Mouse (Mus musculus): ENCODE measurements around the gene Tada3. TPM values are rescaled to one million over a fixed set of nuclear protein-coding genes. Genes with fewer than 3 reads are reported as not detected.
"Not testable (repeated sequence)": the region's sequence is repeated elsewhere in the genome, so short reads cannot be mapped to it uniquely, and the experiment has no call there.

The Tada3 gene
- polyA plus RNA-seq, 1 experiment, result 17.1 TPM

DNA sequence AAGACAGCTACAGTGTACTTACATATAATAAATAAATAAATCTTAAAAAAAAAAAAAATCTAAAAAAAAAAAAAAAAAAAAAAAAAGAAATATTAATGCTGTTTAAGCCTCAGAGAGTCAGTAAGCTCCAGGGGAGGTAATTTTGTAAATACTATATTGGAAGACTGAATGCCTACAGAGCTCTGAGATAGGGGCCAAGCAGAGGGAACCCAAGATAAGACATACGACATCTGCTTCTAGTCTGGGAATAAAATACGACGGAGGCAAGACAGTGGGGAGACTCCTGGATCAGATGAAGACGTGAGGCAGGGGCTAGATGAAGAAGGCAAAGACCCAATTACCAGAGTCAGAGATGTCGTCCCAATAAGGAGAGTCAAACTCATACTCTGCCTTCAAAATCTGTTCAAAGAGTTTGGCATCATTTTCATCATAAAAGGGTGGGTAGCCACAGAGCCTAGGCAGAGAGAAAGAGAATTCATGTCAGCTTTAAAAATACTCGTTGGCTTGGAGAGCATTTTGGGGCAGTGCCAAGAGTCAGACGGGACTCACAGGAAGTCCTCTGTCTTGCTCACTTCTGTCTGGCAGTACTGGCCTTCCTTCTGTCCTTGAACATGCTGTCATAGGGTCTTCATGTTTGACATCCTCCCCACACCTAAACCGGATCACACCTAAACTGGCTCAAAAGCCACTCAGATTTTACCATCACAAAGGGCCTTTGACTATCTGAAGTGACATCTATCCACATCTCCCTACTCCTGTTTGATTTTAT lies 40.6 kb downstream of the Tada3 start:
- TF ChIP-seq CTCF (IDR thresholded peaks at IDR 0.05; ENCODE audit: extremely low read depth, insufficient read depth, insufficient read length, insufficient replicate concordance), result no peak
- TF ChIP-seq POLR2A (IDR thresholded peaks at IDR 0.05; ENCODE audit: low read depth, low read length), result no peak
- no peak for DNase-seq (ENCODE audit: low read depth in 1 of 2, low spot score in 2 of 2)

DNA sequence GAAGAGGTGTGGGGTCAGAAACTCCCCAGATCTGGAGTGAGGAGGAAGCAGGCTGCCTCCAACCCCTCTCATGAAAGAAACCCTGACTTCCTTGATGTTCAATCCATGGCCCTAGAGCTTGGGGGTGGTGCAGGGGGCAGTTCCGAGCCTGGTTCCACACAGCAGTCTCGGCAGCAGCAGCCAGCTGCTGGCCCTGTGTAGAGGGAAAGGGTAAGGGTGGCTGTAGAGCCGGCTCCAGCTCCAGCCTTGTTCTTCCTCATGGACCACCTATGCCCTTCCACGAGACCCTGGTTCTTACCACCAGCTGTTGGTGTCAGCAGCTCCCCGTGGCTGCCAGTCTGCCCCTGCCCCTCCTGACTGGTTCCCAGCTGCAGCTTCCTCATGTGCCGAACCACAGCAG lies 43.5 kb downstream of the Tada3 start:
- Histone ChIP-seq H3K27ac (ENCODE audit: insufficient read depth, low read length) (no peak overlapping the region), H3K27me3 (ENCODE audit: control insufficient read depth, insufficient read depth, low read length) (no peaks in the 10 kb centered on the region), H3K4me1 (ENCODE audit: control insufficient read depth, insufficient read depth, insufficient read length) (peaks cover 5% of the 10 kb centered on the region; the same call in 1 of the 2 replicates), H3K36me3 (ENCODE audit: control insufficient read depth, insufficient read depth, low read length) (peaks cover 14% of the 10 kb centered on the region), H3K4me3 (ENCODE audit: extremely low read depth, insufficient read depth, insufficient read length) (no peak overlapping the region)
- no peak for DNase-seq (ENCODE audit: low read depth in 1 of 2, low spot score in 2 of 2)
- WGBS, result 74% methylated on average over 6 of the region's 6 CpGs
- TF ChIP-seq CTCF (IDR thresholded peaks at IDR 0.05; ENCODE audit: extremely low read depth, insufficient read depth, insufficient read length, insufficient replicate concordance), result no peak

More for the DNA sequence above, 40.6 kb downstream of the Tada3 start:
- Histone ChIP-seq H3K36me3 (ENCODE audit: control insufficient read depth, insufficient read depth, low read length) (peaks cover 9% of the 10 kb centered on the region; the same call in 1 of the 2 replicates), H3K4me1 (ENCODE audit: control insufficient read depth, insufficient read depth, insufficient read length) (no peaks in the 10 kb centered on the region), H3K4me3 (ENCODE audit: extremely low read depth, insufficient read depth, insufficient read length) (no peak overlapping the region), H3K27ac (ENCODE audit: insufficient read depth, low read length) (no peak overlapping the region), H3K27me3 (ENCODE audit: control insufficient read depth, insufficient read depth, low read length) (no peaks in the 10 kb centered on the region)
- 56% methylated on average over 8 of the region's 8 CpGs for WGBS

DNA sequence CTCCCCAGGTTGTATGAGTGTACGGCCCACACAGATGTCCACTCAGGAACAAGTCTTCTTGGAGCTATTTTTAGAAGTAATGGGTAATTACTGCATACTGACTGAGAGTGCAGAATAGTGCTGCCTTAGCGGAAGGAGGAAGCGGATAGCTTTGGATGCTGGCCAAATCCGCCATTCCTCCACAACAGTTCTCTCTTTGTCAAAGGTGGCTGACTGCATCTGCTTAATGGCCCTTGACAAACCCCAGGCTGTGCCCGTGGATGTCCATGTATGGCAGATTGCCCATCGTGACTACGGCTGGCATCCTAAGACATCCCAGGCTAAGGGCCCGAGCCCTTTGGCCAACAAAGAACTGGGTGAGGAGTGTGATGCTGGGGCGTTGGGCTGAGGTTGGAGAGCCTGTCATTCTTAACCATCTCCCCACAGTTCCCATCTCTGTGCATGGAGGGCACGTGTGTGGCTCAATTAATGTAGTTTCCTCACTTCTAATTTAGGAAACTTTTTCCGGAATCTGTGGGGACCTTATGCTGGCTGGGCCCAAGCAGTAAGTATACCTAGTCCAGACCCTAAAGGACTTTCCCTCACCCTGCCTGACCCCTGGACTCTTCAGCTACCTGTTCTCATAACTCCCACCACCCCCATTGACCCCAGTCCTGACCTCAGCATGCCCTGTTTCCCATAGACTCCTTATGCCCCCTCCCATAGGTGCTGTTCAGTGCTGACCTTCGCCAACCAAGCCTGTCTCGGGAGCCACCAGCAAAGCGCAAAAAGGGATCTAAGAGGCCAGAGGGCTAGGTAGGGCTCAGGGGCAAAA lies 44.3 kb downstream of the Tada3 start:
- Histone ChIP-seq H3K27me3 (ENCODE audit: control insufficient read depth, insufficient read depth, low read length) (no peaks in the 10 kb centered on the region), H3K4me1 (ENCODE audit: control insufficient read depth, insufficient read depth, insufficient read length) (peaks cover 5% of the 10 kb centered on the region; the same call in 1 of the 2 replicates), H3K4me3 (ENCODE audit: extremely low read depth, insufficient read depth, insufficient read length) (no peak overlapping the region), H3K36me3 (ENCODE audit: control insufficient read depth, insufficient read depth, low read length) (peaks cover 14% of the 10 kb centered on the region), H3K27ac (ENCODE audit: insufficient read depth, low read length) (0 out of 2 replicates have a peak overlapping the region, but pooled peaks have one; percentile 0)
- DNase-seq (ENCODE audit: low read depth in 1 of 2, low spot score in 2 of 2), result no peak
- TF ChIP-seq CTCF (IDR thresholded peaks at IDR 0.05; ENCODE audit: extremely low read depth, insufficient read depth, insufficient read length, insufficient replicate concordance) (no peak), POLR2A (IDR thresholded peaks at IDR 0.05; ENCODE audit: low read depth, low read length) (no peak)
- WGBS, result 88% methylated on average over 14 of the region's 14 CpGs

DNA sequence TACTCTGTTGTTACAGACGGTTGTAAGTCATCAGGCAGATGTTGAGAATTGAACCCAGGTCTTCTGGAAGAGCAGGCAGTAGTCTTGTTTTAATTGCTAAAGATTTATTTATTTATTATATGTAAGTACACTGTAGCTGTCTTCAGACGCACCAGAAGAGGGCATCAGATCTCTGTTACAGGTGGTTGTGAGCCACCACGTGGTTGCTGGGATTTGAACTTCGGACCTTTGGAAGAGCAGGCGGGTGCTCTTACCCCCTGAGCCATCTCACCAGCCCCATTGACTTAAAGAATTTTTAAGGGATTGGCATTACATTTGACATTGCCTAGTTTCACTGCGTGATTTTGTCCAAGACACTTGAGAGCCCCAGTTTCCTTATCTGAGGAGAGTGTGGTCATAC lies 44.9 kb downstream of the Tada3 start:
- 78% methylated on average over 6 of the region's 6 CpGs for WGBS
- peaks cover 14% of the 10 kb centered on the region for H3K36me3 ChIP-seq (ENCODE audit: control insufficient read depth, insufficient read depth, low read length)
- not testable (repeated sequence) for H3K27me3 ChIP-seq (ENCODE audit: control insufficient read depth, insufficient read depth, low read length); DNase-seq (ENCODE audit: low read depth in 1 of 2, low spot score in 2 of 2); H3K4me1 ChIP-seq (ENCODE audit: control insufficient read depth, insufficient read depth, insufficient read length); H3K4me3 ChIP-seq (ENCODE audit: extremely low read depth, insufficient read depth, insufficient read length); H3K27ac ChIP-seq (ENCODE audit: insufficient read depth, low read length)

DNA sequence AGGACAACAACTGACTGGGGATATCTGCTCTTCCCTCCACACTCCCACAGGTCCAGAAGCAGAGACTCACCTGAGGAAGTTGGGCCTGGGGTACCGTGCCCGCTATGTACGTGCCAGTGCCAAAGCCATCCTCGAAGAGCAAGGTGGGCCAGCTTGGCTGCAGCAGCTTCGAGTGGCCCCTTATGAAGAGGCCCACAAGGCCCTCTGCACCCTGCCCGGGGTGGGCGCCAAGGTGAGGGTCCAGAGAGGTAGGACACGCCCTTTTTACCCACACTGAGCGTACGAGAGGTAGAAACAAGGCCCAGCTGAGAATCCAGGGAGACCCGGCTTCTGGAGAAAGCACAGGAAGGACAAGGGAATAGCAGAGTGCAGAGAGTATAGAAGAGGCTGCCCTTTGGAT lies 46.0 kb downstream of the Tada3 start:
- Histone ChIP-seq H3K4me1 (ENCODE audit: control insufficient read depth, insufficient read depth, insufficient read length) (peaks cover 5% of the 10 kb centered on the region; the same call in 1 of the 2 replicates), H3K36me3 (ENCODE audit: control insufficient read depth, insufficient read depth, low read length) (peaks cover 14% of the 10 kb centered on the region), H3K27me3 (ENCODE audit: control insufficient read depth, insufficient read depth, low read length) (no peaks in the 10 kb centered on the region), H3K27ac (ENCODE audit: insufficient read depth, low read length) (no peak overlapping the region), H3K4me3 (ENCODE audit: extremely low read depth, insufficient read depth, insufficient read length) (no peak overlapping the region)
- 96% methylated on average over 11 of the region's 11 CpGs for WGBS
- no peak for TF ChIP-seq POLR2A (IDR thresholded peaks at IDR 0.05; ENCODE audit: low read depth, low read length)
- TF ChIP-seq CTCF (IDR thresholded peaks at IDR 0.05; ENCODE audit: extremely low read depth, insufficient read depth, insufficient read length, insufficient replicate concordance), result no peak
- no peak for DNase-seq (ENCODE audit: low read depth in 1 of 2, low spot score in 2 of 2)

DNA sequence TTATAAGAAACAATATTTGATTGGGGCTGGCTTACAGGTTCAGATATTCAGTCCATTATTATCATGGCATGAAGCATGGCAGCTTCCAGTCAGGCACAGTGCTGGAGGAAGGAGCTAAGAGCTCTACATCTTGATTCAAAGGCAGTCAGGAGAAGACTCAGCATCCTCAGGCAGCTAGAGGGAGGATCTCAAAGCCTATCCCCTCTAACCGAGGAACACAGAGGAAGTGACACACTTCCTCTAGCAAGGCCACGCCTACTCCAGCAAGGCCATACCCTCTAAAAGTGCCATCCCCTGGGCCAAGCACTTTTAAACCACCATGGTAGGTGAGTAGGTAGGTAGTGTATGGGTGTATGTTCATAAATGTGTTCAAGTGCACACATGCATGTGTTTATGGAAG lies 47.1 kb downstream of the Tada3 start:
- peak; percentile 44 to 47 for DNase-seq (ENCODE audit: low read depth in 1 of 2, low spot score in 2 of 2)
- Histone ChIP-seq H3K27ac (ENCODE audit: insufficient read depth, low read length) (peak overlapping the region; percentile 46; the same call in 1 of the 2 replicates), H3K27me3 (ENCODE audit: control insufficient read depth, insufficient read depth, low read length) (no peaks in the 10 kb centered on the region), H3K4me1 (ENCODE audit: control insufficient read depth, insufficient read depth, insufficient read length) (peaks cover 6% of the 10 kb centered on the region; the same call in 1 of the 2 replicates), H3K36me3 (ENCODE audit: control insufficient read depth, insufficient read depth, low read length) (peaks cover 12% of the 10 kb centered on the region), H3K4me3 (ENCODE audit: extremely low read depth, insufficient read depth, insufficient read length) (no peak overlapping the region)
- 5% methylated on average over 2 of the region's 2 CpGs for WGBS
- no peak for TF ChIP-seq CTCF (IDR thresholded peaks at IDR 0.05; ENCODE audit: extremely low read depth, insufficient read depth, insufficient read length, insufficient replicate concordance)
- no peak; the same call in 1 of the 2 replicates for TF ChIP-seq POLR2A (IDR thresholded peaks at IDR 0.05; ENCODE audit: low read depth, low read length)

Data from spleen, adult 2 months (tissue).